Mouse (Mus musculus): ENCODE measurements around the gene Mtmr3.
"Not testable (repeated sequence)": the region's sequence is repeated elsewhere in the genome, so short reads cannot be mapped to it uniquely, and the experiment has no call there.

GRCm38 (mm10) chr11:4576090-4576732, 18.5 kb downstream of the Mtmr3 start:
- not testable (repeated sequence) for TF ChIP-seq CTCF (IDR thresholded peaks at IDR 0.05 in 2 of 3, conservative IDR thresholded peaks at IDR 0.05 in 1 of 3; ENCODE audit: control insufficient read depth in 1 of 3, insufficient read depth in 1 of 3, low read depth in 2 of 3, low read length in 3 of 3, poor library complexity in 1 of 3, severe bottlenecking in 1 of 3); ELF1 (IDR thresholded peaks at IDR 0.05; ENCODE audit: low read depth, low read length); MXI1 (IDR thresholded peaks at IDR 0.05; ENCODE audit: low read depth, low read length); E2F4 (IDR thresholded peaks at IDR 0.05; ENCODE audit: borderline replicate concordance, low read depth, low read length); ZNF384 (IDR thresholded peaks at IDR 0.05; ENCODE audit: low read depth, low read length); ZC3H11A (IDR thresholded peaks at IDR 0.05; ENCODE audit: low read depth, low read length); NRF1 (IDR thresholded peaks at IDR 0.05; ENCODE audit: insufficient read depth, low read depth, low read length, poor library complexity, severe bottlenecking); MYC (IDR thresholded peaks at IDR 0.05; ENCODE audit: low read depth, low read length); ZMIZ1 (IDR thresholded peaks at IDR 0.05; ENCODE audit: low read depth, low read length); POLR2A (IDR thresholded peaks at IDR 0.05; ENCODE audit: control insufficient read depth in 1 of 2, insufficient read depth in 1 of 2, low read depth in 1 of 2, low read length in 2 of 2, poor library complexity in 1 of 2); RCOR1 (IDR thresholded peaks at IDR 0.05; ENCODE audit: low read depth, low read length); TCF12 (IDR thresholded peaks at IDR 0.05; ENCODE audit: low read depth, low read length)

All from MEL (cell line).